Mouse (Mus musculus) spleen, adult 2 months (tissue): ENCODE measurements at regions not wholly inside any gene's neighbourhood (a gene's known extent, or its start where the extent isn't known, plus 50 kb on each side); places are given as distances from the start of the nearest gene placed in this dataset.

Experiments used
- DNase-seq, 2 experiments: peaks; one replicate each; pipeline versions ENCODE4 v3.0.0 to v3.0.0-alpha.2; 2012 to 2021; ENCODE audit warnings: low spot score in 2 of 2, low read depth in 1 of 2
- H3K27ac ChIP-seq: fragments of 200-500 bp; 2 replicates; pipeline ENCODE4 v1.5.1; 2012; ENCODE audit warnings: low read length, inconsistent platforms; ENCODE audit not compliant: insufficient read depth
- H3K27me3 ChIP-seq: fragments of 200-500 bp; 2 replicates; pipeline ENCODE4 v1.6.1; 2012; ENCODE audit warnings: mild to moderate bottlenecking, moderate library complexity, low read length, inconsistent platforms; ENCODE audit not compliant: control insufficient read depth, insufficient read depth
- H3K36me3 ChIP-seq: fragments of 200-500 bp; 2 replicates; pipeline ENCODE4 v1.6.1; 2012; ENCODE audit warnings: mild to moderate bottlenecking, low read length, inconsistent platforms; ENCODE audit not compliant: control insufficient read depth, insufficient read depth
- H3K4me1 ChIP-seq: fragments of 200-500 bp; 2 replicates; pipeline ENCODE4 v1.6.1; 2011; ENCODE audit warnings: inconsistent platforms; ENCODE audit not compliant: control insufficient read depth, insufficient read depth, insufficient read length
- H3K4me3 ChIP-seq: fragments of 200-500 bp; 2 replicates; pipeline ENCODE4 v1.5.1; 2011; ENCODE audit warnings: mild to moderate bottlenecking, inconsistent platforms; ENCODE audit not compliant: insufficient read depth, insufficient read length; ENCODE audit errors: extremely low read depth
- CTCF ChIP-seq: fragments of 200-500 bp; IDR thresholded peaks from 2 replicates; pipeline ENCODE4 v1.5.1; 2011; ENCODE audit warnings: mild to moderate bottlenecking, inconsistent platforms; ENCODE audit not compliant: insufficient read depth, insufficient read length, insufficient replicate concordance; ENCODE audit errors: extremely low read depth
- POLR2A ChIP-seq: fragments of 200-500 bp; IDR thresholded peaks from 2 replicates; pipeline ENCODE4 v1.6.1; 2011; ENCODE audit warnings: low read depth, low read length, inconsistent platforms
- WGBS: fragments of 180-500 bp; shearing (Covaris S2); methylation state at CpG from one replicate; pipeline ENCODE4 v1.1.7; 2018; 5-methylcytosine and 5-hydroxymethylcytosine counted together

- no peaks in the 10 kb centered on the region for H3K36me3 ChIP-seq
- no peak for TF ChIP-seq CTCF
- no peak for TF ChIP-seq POLR2A
- no peaks in the 10 kb centered on the region for H3K27me3 ChIP-seq
- no peak overlapping the region for H3K4me3 ChIP-seq
- no peaks in the 10 kb centered on the region for H3K4me1 ChIP-seq
- WGBS: 88% methylated on average over 4 of the region's 4 CpGs
- no peak for DNase-seq
- no peak overlapping the region for H3K27ac ChIP-seq
Measured at GRCm38 (mm10) chr9:41586966-41587570, 425.6 kb upstream of the Ubash3b start.

GRCm38 (mm10) chr9:41586291-41586690 lies 424.8 kb upstream of the Ubash3b start:
- 86% methylated on average over 7 of the region's 7 CpGs for WGBS

GRCm38 (mm10) chr9:41585771-41586170 lies 424.3 kb upstream of the Ubash3b start:
- Histone ChIP-seq H3K36me3 (no peaks in the 10 kb centered on the region), H3K27ac (no peak overlapping the region), H3K4me1 (no peaks in the 10 kb centered on the region), H3K27me3 (peaks cover 1% of the 10 kb centered on the region; the same call in 1 of the 2 replicates), H3K4me3 (no peak overlapping the region)
- no peak for DNase-seq
- WGBS: 74% methylated on average over 5 of the region's 5 CpGs
- TF ChIP-seq POLR2A (no peak), CTCF (no peak)

More at GRCm38 (mm10) chr9:41586291-41586690, 424.8 kb upstream of the Ubash3b start:
- Histone ChIP-seq H3K27me3 (no peaks in the 10 kb centered on the region), H3K4me1 (no peaks in the 10 kb centered on the region), H3K27ac (no peak overlapping the region), H3K36me3 (no peaks in the 10 kb centered on the region), H3K4me3 (no peak overlapping the region)
- DNase-seq: no peak
- TF ChIP-seq POLR2A (no peak), CTCF (no peak)

GRCm38 (mm10) chr9:41585012-41585411 lies 423.5 kb upstream of the Ubash3b start:
- Histone ChIP-seq H3K4me1 (no peaks in the 10 kb centered on the region), H3K36me3 (no peaks in the 10 kb centered on the region), H3K4me3 (no peak overlapping the region), H3K27ac (no peak overlapping the region), H3K27me3 (peaks cover 1% of the 10 kb centered on the region; the same call in 1 of the 2 replicates)
- TF ChIP-seq CTCF (no peak), POLR2A (no peak)
- DNase-seq: no peak
- WGBS: 68% methylated on average over 7 of the region's 7 CpGs

- H3K36me3 ChIP-seq: no peaks in the 10 kb centered on the region
- no peak for DNase-seq
- H3K4me1 ChIP-seq: no peaks in the 10 kb centered on the region
- H3K27me3 ChIP-seq: peaks cover 1% of the 10 kb centered on the region; the same call in 1 of the 2 replicates
- no peak overlapping the region for H3K27ac ChIP-seq
- no peak overlapping the region for H3K4me3 ChIP-seq
- TF ChIP-seq POLR2A (no peak), CTCF (no peak)
- 57% methylated on average over 8 of the region's 8 CpGs for WGBS
Measured at GRCm38 (mm10) chr9:41583711-41584329, 422.3 kb upstream of the Ubash3b start.

- no peak for DNase-seq
- Histone ChIP-seq H3K36me3 (no peaks in the 10 kb centered on the region), H3K27me3 (peaks cover 1% of the 10 kb centered on the region; the same call in 1 of the 2 replicates), H3K27ac (no peak overlapping the region), H3K4me1 (no peaks in the 10 kb centered on the region), H3K4me3 (no peak overlapping the region)
- 80% methylated on average over 8 of the region's 8 CpGs for WGBS
- no peak for TF ChIP-seq CTCF
- TF ChIP-seq POLR2A: no peak
Measured at GRCm38 (mm10) chr9:41583276-41583675, 421.8 kb upstream of the Ubash3b start.

- WGBS: 59% methylated on average over 5 of the region's 5 CpGs
- TF ChIP-seq CTCF (no peak), POLR2A (no peak)
- Histone ChIP-seq H3K4me1 (no peaks in the 10 kb centered on the region), H3K27ac (no peak overlapping the region), H3K36me3 (no peaks in the 10 kb centered on the region), H3K4me3 (no peak overlapping the region), H3K27me3 (peaks cover 1% of the 10 kb centered on the region; the same call in 1 of the 2 replicates)
- no peak for DNase-seq
Measured at GRCm38 (mm10) chr9:41582711-41583236, 421.3 kb upstream of the Ubash3b start.
